Mouse (Mus musculus) forebrain, embryonic 16.5 days (tissue): ENCODE results near the gene Ube2g1. TPM values are rescaled to one million over a fixed set of nuclear protein-coding genes. Genes with fewer than 3 reads are reported as not detected.
A peak's percentile ranks its signal among the peaks of the same experiment; 100 is the strongest.

Source experiments
- ATAC-seq: fragments of 200-750 bp; cut with Nextera tagmentation; 2 replicates; pipeline ENCODE4 v1.8.0; 2017; ENCODE audit warnings: mild to moderate bottlenecking, moderate library complexity
- H3K27ac ChIP-seq: fragments of 300-500 bp; sonication (generic); 2 replicates; pipeline ENCODE4 v1.5.1; 2014; ENCODE audit warnings: low read length, control low read depth
- H3K27me3 ChIP-seq: fragments of 300-500 bp; sonication (generic); replicated peaks from 2 replicates; pipeline ENCODE4 v1.6.1; 2014; ENCODE audit warnings: low read length; ENCODE audit not compliant: control insufficient read depth, insufficient read depth
- H3K36me3 ChIP-seq: fragments of 300-500 bp; sonication (generic); 2 replicates; pipeline ENCODE4 v1.6.1; 2014; ENCODE audit not compliant: control insufficient read depth, insufficient read depth
- H3K4me1 ChIP-seq: fragments of 300-500 bp; sonication (generic); replicated peaks from 2 replicates; pipeline ENCODE4 v1.6.1; 2014; ENCODE audit warnings: low read length; ENCODE audit not compliant: control insufficient read depth, insufficient read depth
- H3K4me2 ChIP-seq: fragments of 300-500 bp; sonication (generic); 2 replicates; pipeline ENCODE4 v1.6.1; 2014; ENCODE audit warnings: mild to moderate bottlenecking, low read length, control low read depth
- H3K4me3 ChIP-seq: fragments of 300-500 bp; sonication (generic); replicated peaks from 2 replicates; pipeline ENCODE4 v1.5.1; 2014; ENCODE audit warnings: mild to moderate bottlenecking, low read length, control low read depth
- H3K9ac ChIP-seq: fragments of 300-500 bp; sonication (generic); replicated peaks from 2 replicates; pipeline ENCODE4 v1.6.1; 2014; ENCODE audit warnings: low read depth, low read length, control low read depth
- H3K9me3 ChIP-seq: fragments of 300-500 bp; sonication (generic); 2 replicates; pipeline ENCODE4 v1.6.1; 2016; ENCODE audit warnings: low read length; ENCODE audit not compliant: control insufficient read depth
- WGBS: fragments of 180-500 bp; shearing (Covaris S2); extraction: QIAGEN DNeasy Blood & Tissue Kit; methylation state at CpG from one replicate; pipeline ENCODE4 v1.1.7; 2014; 5-methylcytosine and 5-hydroxymethylcytosine counted together
- polyA plus RNA-seq: library from polyadenylated mRNA; unstranded; fragments of >200 nt; fragmentation: Nextera tagmentation; extraction: Ambion mirVana; gene quantifications from 2 replicates; pipeline ENCODE4 v1.2.1, GENCODE M21; 2015

Gene Ube2g1
- polyA plus RNA-seq, 1 experiment from 2014 or later = 112 TPM

GRCm38 (mm10) chr11:72570319-72570979 is 36.6 kb upstream of the Ube2g1 start:
- H3K27ac ChIP-seq = no peak overlapping the region
- no peaks in the 10 kb centered on the region for H3K36me3 ChIP-seq
- peak overlapping the region; percentile 52 for H3K4me2 ChIP-seq
- no peaks in the 10 kb centered on the region for H3K9me3 ChIP-seq
- ATAC-seq = peak; percentile 76
- no peak overlapping the region; the same call in 1 of the 2 replicates for H3K9ac ChIP-seq
- peak overlapping the region; percentile 35 for H3K4me3 ChIP-seq
- no peaks in the 10 kb centered on the region for H3K27me3 ChIP-seq
- H3K4me1 ChIP-seq = 0 out of 2 replicates have a peak, but pooled peaks cover 2% of the 10 kb centered on the region
- WGBS = 2% methylated on average over 18 of the region's 18 CpGs

GRCm38 (mm10) chr11:72573819-72574218 is 33.3 kb upstream of the Ube2g1 start:
- H3K36me3 ChIP-seq = no peaks in the 10 kb centered on the region
- no peaks in the 10 kb centered on the region for H3K27me3 ChIP-seq
- H3K4me1 ChIP-seq = peaks cover 15% of the 10 kb centered on the region
- 91% methylated on average over 1 of the region's 1 CpGs for WGBS
- H3K4me3 ChIP-seq = no peak overlapping the region
- H3K4me2 ChIP-seq = no peak overlapping the region
- no peak for ATAC-seq
- no peaks in the 10 kb centered on the region for H3K9me3 ChIP-seq
- H3K27ac ChIP-seq = no peak overlapping the region
- H3K9ac ChIP-seq = no peak overlapping the region

- Histone ChIP-seq H3K9ac (peak overlapping the region; percentile 55; the same call in 1 of the 2 replicates), H3K36me3 (no peaks in the 10 kb centered on the region), H3K27me3 (no peaks in the 10 kb centered on the region), H3K9me3 (no peaks in the 10 kb centered on the region), H3K4me2 (peak overlapping the region; percentile 67), H3K4me1 (peaks cover 13% of the 10 kb centered on the region), H3K27ac (no peak overlapping the region), H3K4me3 (peak overlapping the region; percentile 39)
- no peak for ATAC-seq
- WGBS = 22% methylated on average over 7 of the region's 7 CpGs
Measured at GRCm38 (mm10) chr11:72576111-72576465, 31.0 kb upstream of the Ube2g1 start.

GRCm38 (mm10) chr11:72576466-72577351 is 30.4 kb upstream of the Ube2g1 start:
- peak; percentile 63 for ATAC-seq
- Histone ChIP-seq H3K27ac (peak overlapping the region; percentile 68), H3K9ac (peak overlapping the region; percentile 55), H3K27me3 (no peaks in the 10 kb centered on the region), H3K9me3 (no peaks in the 10 kb centered on the region), H3K4me3 (peak overlapping the region; percentile 39), H3K4me2 (peak overlapping the region; percentile 67), H3K36me3 (no peaks in the 10 kb centered on the region), H3K4me1 (peaks cover 13% of the 10 kb centered on the region)
- WGBS = under 1% methylated on average over 24 of the region's 24 CpGs

- Histone ChIP-seq H3K4me2 (no peak overlapping the region), H3K27ac (no peak overlapping the region), H3K36me3 (no peaks in the 10 kb centered on the region), H3K4me1 (peaks cover 13% of the 10 kb centered on the region), H3K27me3 (no peaks in the 10 kb centered on the region), H3K9me3 (no peaks in the 10 kb centered on the region), H3K9ac (no peak overlapping the region), H3K4me3 (no peak overlapping the region)
- 76% methylated on average over 4 of the region's 4 CpGs for WGBS
- no peak for ATAC-seq
Measured at GRCm38 (mm10) chr11:72578471-72578870, 28.6 kb upstream of the Ube2g1 start.

GRCm38 (mm10) chr11:72581609-72582447 is 25.3 kb upstream of the Ube2g1 start:
- WGBS = 80% methylated on average over 8 of the region's 8 CpGs
- no peaks in the 10 kb centered on the region for H3K36me3 ChIP-seq
- H3K9me3 ChIP-seq = no peaks in the 10 kb centered on the region
- H3K4me1 ChIP-seq = peaks cover 4% of the 10 kb centered on the region
- no peak overlapping the region for H3K9ac ChIP-seq
- no peaks in the 10 kb centered on the region for H3K27me3 ChIP-seq
- H3K27ac ChIP-seq = no peak overlapping the region
- H3K4me2 ChIP-seq = no peak overlapping the region
- no peak overlapping the region for H3K4me3 ChIP-seq
- no peak for ATAC-seq

- no peaks in the 10 kb centered on the region for H3K4me1 ChIP-seq
- no peak overlapping the region for H3K4me2 ChIP-seq
- no peaks in the 10 kb centered on the region for H3K9me3 ChIP-seq
- no peaks in the 10 kb centered on the region for H3K27me3 ChIP-seq
- no peak overlapping the region for H3K27ac ChIP-seq
- no peak for ATAC-seq
- WGBS = 85% methylated on average over 3 of the region's 3 CpGs
- H3K4me3 ChIP-seq = no peak overlapping the region
- H3K36me3 ChIP-seq = no peaks in the 10 kb centered on the region
- no peak overlapping the region for H3K9ac ChIP-seq
Measured at GRCm38 (mm10) chr11:72582448-72582705, 24.7 kb upstream of the Ube2g1 start.

- Histone ChIP-seq H3K9ac (no peak overlapping the region), H3K4me1 (no peaks in the 10 kb centered on the region), H3K36me3 (no peaks in the 10 kb centered on the region), H3K4me2 (no peak overlapping the region), H3K9me3 (no peaks in the 10 kb centered on the region), H3K4me3 (no peak overlapping the region), H3K27ac (no peak overlapping the region), H3K27me3 (no peaks in the 10 kb centered on the region)
- no peak for ATAC-seq
- 91% methylated on average over 2 of the region's 2 CpGs for WGBS
Measured at GRCm38 (mm10) chr11:72583092-72583491, 24.0 kb upstream of the Ube2g1 start.

GRCm38 (mm10) chr11:72586570-72586969 is 20.5 kb upstream of the Ube2g1 start:
- Histone ChIP-seq H3K4me2 (no peak overlapping the region), H3K4me1 (no peaks in the 10 kb centered on the region), H3K4me3 (no peak overlapping the region), H3K27me3 (no peaks in the 10 kb centered on the region), H3K36me3 (no peaks in the 10 kb centered on the region), H3K9ac (no peak overlapping the region), H3K9me3 (no peaks in the 10 kb centered on the region), H3K27ac (no peak overlapping the region)
- WGBS = 83% methylated on average over 3 of the region's 3 CpGs
- ATAC-seq = no peak
